Mouse (Mus musculus) heart, adult 2 months (tissue): ENCODE measurements around the gene Cpne1. TPM values are rescaled to one million over a fixed set of nuclear protein-coding genes. Genes with fewer than 3 reads are reported as not detected.

Experiments
- DNase-seq, 2 experiments: peaks; one replicate each; pipeline ENCODE4 v3.0.0; 2021
- H3K27ac ChIP-seq: fragments of 200-600 bp; 2 replicates; pipeline ENCODE4 v1.8.1; 2022
- H3K27me3 ChIP-seq: fragments of 200-500 bp; 2 replicates; pipeline ENCODE4 v1.6.1; 2012; ENCODE audit warnings: mild to moderate bottlenecking, low read length, inconsistent platforms, mixed read lengths; ENCODE audit not compliant: control insufficient read depth, insufficient read depth
- H3K36me3 ChIP-seq: fragments of 200-500 bp; 2 replicates; pipeline ENCODE4 v1.6.1; 2012; ENCODE audit warnings: low read length, inconsistent platforms; ENCODE audit not compliant: control insufficient read depth, insufficient read depth
- H3K4me1 ChIP-seq: fragments of 200-500 bp; 2 replicates; pipeline ENCODE4 v1.6.1; 2011; ENCODE audit warnings: low read length; ENCODE audit not compliant: control insufficient read depth, insufficient read depth
- H3K4me3 ChIP-seq: fragments of 200-600 bp; 2 replicates; pipeline ENCODE4 v1.8.1; 2022
- H3K79me2 ChIP-seq: fragments of 200-500 bp; replicated peaks from 2 replicates; pipeline ENCODE4 v1.6.1; 2012; ENCODE audit warnings: mild to moderate bottlenecking, inconsistent platforms, low read length, moderate library complexity, mixed read lengths; ENCODE audit not compliant: control insufficient read depth, insufficient read depth
- H3K9ac ChIP-seq: fragments of 200-500 bp; 2 replicates; pipeline ENCODE4 v1.6.1; 2012; ENCODE audit warnings: low read depth, mild to moderate bottlenecking, control low read depth, inconsistent platforms, low read length, mixed read lengths
- CTCF ChIP-seq: fragments of 200-600 bp; IDR thresholded peaks from 2 replicates; pipeline ENCODE4 v1.8.1; 2022; ENCODE audit warnings: antibody characterized with exemption, mild to moderate bottlenecking, moderate library complexity
- EP300 ChIP-seq: fragments of 200-500 bp; IDR thresholded peaks from 2 replicates; pipeline ENCODE4 v1.6.1; 2011; ENCODE audit warnings: low read depth, low read length, control low read depth; ENCODE audit not compliant: insufficient read depth
- POLR2A ChIP-seq: fragments of 200-500 bp; IDR thresholded peaks from 2 replicates; pipeline ENCODE4 v1.6.1; 2011; ENCODE audit warnings: mild to moderate bottlenecking, low read depth, low read length, control low read depth; ENCODE audit not compliant: insufficient read depth
- WGBS: fragments of 180-500 bp; shearing (Covaris S2); methylation state at CpG from one replicate; pipeline ENCODE4 v1.1.7; 2018; 5-methylcytosine and 5-hydroxymethylcytosine counted together
- intact Hi-C: fragments of 180-260 bp; cut with DNase I; formaldehyde crosslinking; loops from one replicate; pipeline ENCODE4 v1.15.1; 2025
- polyA plus RNA-seq: library from polyadenylated mRNA; depleted of rRNA; stranded (reverse); fragments of >200 nt; gene quantifications from 2 replicates; pipeline ENCODE4 v1.2.3, GENCODE M21; 2012
- total RNA-seq, 2 experiments: library from RNA; stranded (reverse); gene quantifications; 2 replicates each; pipeline ENCODE4 v1.2.3; 2021

The Cpne1 gene
- total and polyA plus RNA-seq, 3 experiments, result 8.1 to 31.8 (median 12.2) TPM

- intact Hi-C loops, result loop anchor here (5.0 to 10.0 kb wide), 3 partner anchors 133 to 182 kb away; partner anchors contain the start of genes 6430550D23Rik and Ergic3
- H3K4me3 ChIP-seq, result peak within 1 kb of the TSS; percentile 93
- peak within 1 kb of the TSS; percentile 99 for H3K9ac ChIP-seq
- peaks cover 17% of the 10 kb centered on the region for H3K36me3 ChIP-seq
- DNase-seq, result peak; percentile 92 to 93
- H3K27me3 ChIP-seq, result no peaks in the 10 kb centered on the region
- under 1% methylated on average over 70 of the region's 70 CpGs for WGBS
- peak; percentile 83 for TF ChIP-seq POLR2A
- peak; percentile 54; the same call in 1 of the 2 replicates for TF ChIP-seq EP300
- peak; percentile 62 for TF ChIP-seq CTCF
- no peaks in the 10 kb centered on the region for H3K79me2 ChIP-seq
- peak within 1 kb of the TSS; percentile 88 for H3K27ac ChIP-seq
- H3K4me1 ChIP-seq, result peaks cover 3% of the 10 kb centered on the region
Measured at GRCm38 (mm10) chr2:156143953-156144724, 32.4 kb upstream of the Cpne1 start, which contains the start of the genes Romo1 and Nfs1. Gene Romo1 (plus strand): TSS chr2:156144039. Gene Nfs1 (minus strand): TSS chr2:156144186.

DNA sequence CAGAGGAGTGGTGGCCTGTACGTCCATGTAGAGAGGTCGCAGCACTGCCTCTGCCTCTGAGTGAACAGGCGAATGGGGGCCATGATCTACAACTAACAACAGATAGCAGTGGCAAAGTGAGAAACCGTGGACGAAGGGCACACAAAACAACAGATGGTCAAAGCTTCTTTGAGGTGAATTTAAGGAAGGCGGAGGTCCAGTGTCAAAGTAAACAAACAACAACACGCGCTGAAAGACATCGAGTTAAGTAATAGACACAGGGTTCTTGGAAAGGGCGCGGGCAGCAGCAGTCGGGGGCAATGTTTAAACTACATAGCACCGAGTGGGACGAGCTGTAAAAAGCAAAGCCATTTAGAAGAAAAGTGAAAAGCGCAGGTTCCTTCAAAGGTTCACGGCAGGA, 31.6 kb upstream of the Cpne1 start:
- H3K4me1 ChIP-seq, result peaks cover 3% of the 10 kb centered on the region
- 3% methylated on average over 16 of the region's 16 CpGs for WGBS
- no peaks in the 10 kb centered on the region for H3K79me2 ChIP-seq
- peak overlapping the region; percentile 88 for H3K27ac ChIP-seq
- intact Hi-C loops, result loop anchor here (5.0 to 10.0 kb wide), 3 partner anchors 134 to 181 kb away; partner anchors contain the start of genes 6430550D23Rik and Ergic3
- DNase-seq, result no peak
- no peak for TF ChIP-seq CTCF
- no peak for TF ChIP-seq POLR2A
- TF ChIP-seq EP300, result no peak
- H3K27me3 ChIP-seq, result no peaks in the 10 kb centered on the region
- H3K4me3 ChIP-seq, result peak overlapping the region; percentile 93
- H3K36me3 ChIP-seq, result peaks cover 10% of the 10 kb centered on the region
- H3K9ac ChIP-seq, result peak overlapping the region; percentile 99

DNA sequence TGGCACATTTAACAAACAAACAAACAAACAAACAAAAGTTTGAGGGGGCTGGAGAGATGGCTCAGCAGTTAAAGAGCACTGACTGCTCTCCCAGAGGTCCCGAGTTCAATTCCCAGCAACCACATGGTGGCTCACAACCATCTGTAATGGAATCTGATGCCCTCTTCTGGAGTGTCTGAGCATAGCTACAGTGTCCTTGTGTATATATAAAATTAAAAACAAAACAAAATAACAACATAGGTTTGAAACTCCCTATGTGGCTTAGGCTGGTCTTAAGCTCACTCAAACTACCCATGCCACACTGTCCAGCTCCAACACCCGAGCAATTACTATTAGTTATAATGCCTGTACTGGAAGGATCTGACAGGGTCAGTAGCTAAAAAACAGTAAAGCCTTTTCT, 31.1 kb upstream of the Cpne1 start:
- H3K4me1 ChIP-seq, result peaks cover 3% of the 10 kb centered on the region
- TF ChIP-seq CTCF (peak; percentile 39), EP300 (no peak), POLR2A (no peak)
- no peak overlapping the region for H3K9ac ChIP-seq
- intact Hi-C loops, result loop anchor here (5.0 to 10.0 kb wide), 3 partner anchors 134 to 181 kb away; partner anchors contain the start of genes 6430550D23Rik and Ergic3
- no peak for DNase-seq
- H3K27ac ChIP-seq, result no peak overlapping the region
- no peaks in the 10 kb centered on the region for H3K27me3 ChIP-seq
- peaks cover 7% of the 10 kb centered on the region for H3K36me3 ChIP-seq
- H3K4me3 ChIP-seq, result no peak overlapping the region
- no peaks in the 10 kb centered on the region for H3K79me2 ChIP-seq
- WGBS, result 85% methylated on average over 2 of the region's 2 CpGs

- Histone ChIP-seq H3K79me2 (no peaks in the 10 kb centered on the region), H3K9ac (no peak overlapping the region), H3K36me3 (no peaks in the 10 kb centered on the region), H3K4me3 (no peak overlapping the region), H3K27ac (no peak overlapping the region), H3K4me1 (no peaks in the 10 kb centered on the region), H3K27me3 (no peaks in the 10 kb centered on the region)
- TF ChIP-seq POLR2A (no peak), EP300 (no peak), CTCF (peak; percentile 32)
- DNase-seq, result no peak
- 90% methylated on average over 6 of the region's 6 CpGs for WGBS
- intact Hi-C loops, result no loop called here
Measured at GRCm38 (mm10) chr2:156135695-156136094, 23.9 kb upstream of the Cpne1 start.

- Histone ChIP-seq H3K4me3 (no peak overlapping the region), H3K79me2 (no peaks in the 10 kb centered on the region), H3K4me1 (no peaks in the 10 kb centered on the region), H3K27me3 (no peaks in the 10 kb centered on the region), H3K27ac (no peak overlapping the region), H3K36me3 (no peaks in the 10 kb centered on the region), H3K9ac (no peak overlapping the region)
- TF ChIP-seq POLR2A (no peak), EP300 (no peak), CTCF (no peak)
- intact Hi-C loops, result no loop called here
- 72% methylated on average over 5 of the region's 5 CpGs for WGBS
- no peak for DNase-seq
Measured at GRCm38 (mm10) chr2:156134161-156134560, 22.4 kb upstream of the Cpne1 start.

DNA sequence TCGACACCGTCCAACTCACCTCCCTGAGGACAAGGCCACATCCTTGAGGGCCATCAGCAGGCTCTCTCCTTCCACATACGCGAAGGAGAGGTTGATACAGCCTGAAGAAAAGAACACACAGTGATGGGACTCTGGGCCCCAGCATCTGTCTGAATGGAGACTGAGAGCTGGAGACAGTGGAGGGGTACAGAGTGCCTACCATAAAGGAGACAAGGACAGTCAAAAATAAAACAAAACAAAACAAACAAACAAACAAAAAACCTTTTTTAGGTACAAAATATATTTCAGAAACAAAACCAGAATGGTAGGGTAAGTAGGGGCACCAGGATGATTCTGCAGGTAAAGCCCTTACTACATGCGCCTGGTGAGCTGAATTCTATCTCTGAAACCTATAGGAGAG, 15.2 kb upstream of the Cpne1 start, which contains the start of gene Gm28036:
TSS of gene Gm28036 (minus strand) at position 101 of the 400 bp plus-strand sequence.
- no peak for TF ChIP-seq EP300
- TF ChIP-seq POLR2A, result no peak
- TF ChIP-seq CTCF, result no peak
- DNase-seq, result no peak
- Histone ChIP-seq H3K9ac (no peak within 1 kb of the TSS), H3K4me3 (no peak within 1 kb of the TSS), H3K36me3 (no peaks in the 10 kb centered on the region), H3K27ac (no peak within 1 kb of the TSS), H3K4me1 (no peaks in the 10 kb centered on the region), H3K79me2 (no peaks in the 10 kb centered on the region), H3K27me3 (no peaks in the 10 kb centered on the region)
- intact Hi-C loops, result no loop called here
- WGBS, result 91% methylated on average over 5 of the region's 5 CpGs
